Mouse (Mus musculus): ENCODE data around the gene Rasgef1c. TPM values are rescaled to one million over a fixed set of nuclear protein-coding genes. Genes with fewer than 3 reads are reported as not detected.

The Rasgef1c gene
- polyA plus RNA-seq, 1 experiment, result 0.62 TPM

- DNase-seq (ENCODE audit: low read depth), result no peak
Observed at GRCm38 (mm10) chr11:49974675-49975074, 73.0 kb downstream of the Rasgef1c start.

GRCm38 (mm10) chr11:49977963-49978568, 76.4 kb downstream of the Rasgef1c start:
- DNase-seq (ENCODE audit: low read depth), result no peak

GRCm38 (mm10) chr11:49978935-49979334, 77.3 kb downstream of the Rasgef1c start:
- no peak for DNase-seq (ENCODE audit: low read depth)

- no peak for DNase-seq (ENCODE audit: low read depth)
Observed at GRCm38 (mm10) chr11:49980681-49981235, 79.1 kb downstream of the Rasgef1c start.

- DNase-seq (ENCODE audit: low read depth), result no peak
Observed at GRCm38 (mm10) chr11:49981321-49981963, 79.8 kb downstream of the Rasgef1c start.

GRCm38 (mm10) chr11:49982094-49982493, 80.5 kb downstream of the Rasgef1c start:
- DNase-seq (ENCODE audit: low read depth), result no peak

- DNase-seq (ENCODE audit: low read depth), result no peak
Observed at GRCm38 (mm10) chr11:49982881-49983280, 81.2 kb downstream of the Rasgef1c start.

GRCm38 (mm10) chr11:49983875-49984552, 82.4 kb downstream of the Rasgef1c start:
- no peak for DNase-seq (ENCODE audit: low read depth)

- no peak for DNase-seq (ENCODE audit: low read depth)
Observed at GRCm38 (mm10) chr11:49985009-49985408, 83.4 kb downstream of the Rasgef1c start.

GRCm38 (mm10) chr11:49986277-49987036, 84.8 kb downstream of the Rasgef1c start:
- no peak for DNase-seq (ENCODE audit: low read depth)

GRCm38 (mm10) chr11:49994536-49994935, 92.9 kb downstream of the Rasgef1c start:
- DNase-seq (ENCODE audit: low read depth), result no peak

GRCm38 (mm10) chr11:49996398-49996797, 94.8 kb downstream of the Rasgef1c start:
- no peak for DNase-seq (ENCODE audit: low read depth)

- DNase-seq (ENCODE audit: low read depth), result no peak
Observed at GRCm38 (mm10) chr11:49997321-49997720, 95.7 kb downstream of the Rasgef1c start.

- DNase-seq (ENCODE audit: low read depth), result no peak
Observed at GRCm38 (mm10) chr11:50002853-50003252, 101.2 kb downstream of the Rasgef1c start.

GRCm38 (mm10) chr11:50007776-50008175, 106.1 kb downstream of the Rasgef1c start:
- DNase-seq (ENCODE audit: low read depth), result no peak

- no peak for DNase-seq (ENCODE audit: low read depth)
Observed at GRCm38 (mm10) chr11:50008231-50008630, 106.6 kb downstream of the Rasgef1c start.

- no peak for DNase-seq (ENCODE audit: low read depth)
Observed at GRCm38 (mm10) chr11:50013016-50013415, 111.4 kb downstream of the Rasgef1c start.

GRCm38 (mm10) chr11:50016503-50016902, 114.9 kb downstream of the Rasgef1c start:
- DNase-seq (ENCODE audit: low read depth), result no peak

GRCm38 (mm10) chr11:50017511-50017910, 115.9 kb downstream of the Rasgef1c start:
- no peak for DNase-seq (ENCODE audit: low read depth)

GRCm38 (mm10) chr11:50018848-50019247, 117.2 kb downstream of the Rasgef1c start:
- no peak for DNase-seq (ENCODE audit: low read depth)

GRCm38 (mm10) chr11:50022085-50022484, 120.5 kb downstream of the Rasgef1c start:
- DNase-seq (ENCODE audit: low read depth), result no peak

GRCm38 (mm10) chr11:50024445-50024832, 122.8 kb downstream of the Rasgef1c start:
- DNase-seq (ENCODE audit: low read depth), result no peak
